Mouse (Mus musculus) forebrain, embryonic 12.5 days (tissue): Measurements from ENCODE around the gene Rab9. TPM values are rescaled to one million over a fixed set of nuclear protein-coding genes. Genes with fewer than 3 reads are reported as not detected.

Experiments used
- ATAC-seq: fragments of 200-750 bp; cut with Nextera tagmentation; 2 replicates; pipeline ENCODE4 v1.8.0; 2017; ENCODE audit warnings: moderate TSS enrichment; ENCODE audit not compliant: low FRiP score
- H3K27ac ChIP-seq: fragments of 300-500 bp; sonication (generic); 2 replicates; pipeline ENCODE4 v1.5.1; 2016; ENCODE audit warnings: mild to moderate bottlenecking
- H3K27me3 ChIP-seq: fragments of 300-500 bp; sonication (generic); 2 replicates; pipeline ENCODE4 v1.6.1; 2016; ENCODE audit warnings: mild to moderate bottlenecking
- H3K36me3 ChIP-seq: fragments of 300-500 bp; sonication (generic); replicated peaks from 2 replicates; pipeline ENCODE4 v1.6.1; 2016; ENCODE audit warnings: mild to moderate bottlenecking
- H3K4me1 ChIP-seq: fragments of 300-500 bp; sonication (generic); 2 replicates; pipeline ENCODE4 v1.6.1; 2016
- H3K4me2 ChIP-seq: fragments of 300-500 bp; sonication (generic); 2 replicates; pipeline ENCODE4 v1.6.1; 2016; ENCODE audit warnings: mild to moderate bottlenecking, moderate library complexity
- H3K4me3 ChIP-seq: fragments of 300-500 bp; sonication (generic); replicated peaks from 2 replicates; pipeline ENCODE4 v1.5.1; 2016; ENCODE audit warnings: mild to moderate bottlenecking
- H3K9ac ChIP-seq: fragments of 300-500 bp; sonication (generic); 2 replicates; pipeline ENCODE4 v1.6.1; 2016; ENCODE audit warnings: mild to moderate bottlenecking
- H3K9me3 ChIP-seq: fragments of 300-500 bp; sonication (generic); 2 replicates; pipeline ENCODE4 v1.6.1; 2016
- WGBS: fragments of 180-500 bp; shearing (Covaris S2); methylation state at CpG from one replicate; pipeline ENCODE4 v1.1.7; 2016; 5-methylcytosine and 5-hydroxymethylcytosine counted together
- polyA plus RNA-seq: library from polyadenylated mRNA; unstranded; fragments of >200 nt; fragmentation: Nextera tagmentation; extraction: Ambion mirVana; gene quantifications from 2 replicates; pipeline ENCODE4 v1.2.1, GENCODE M21; 2016

The Rab9 gene
- polyA plus RNA-seq, 1 experiment from 2014 or later, result 46.3 TPM

GRCm38 (mm10) chrX:166440036-166440615 is 39.5 kb downstream of the Rab9 start, which contains the start of gene Trappc2:
Trappc2 (plus strand) TSS chrX:166440574.
- H3K4me3 ChIP-seq, result peak within 1 kb of the TSS; percentile 56
- peaks cover 20% of the 10 kb centered on the region for H3K27me3 ChIP-seq
- H3K9ac ChIP-seq, result peak within 1 kb of the TSS; percentile 74
- H3K9me3 ChIP-seq, result no peaks in the 10 kb centered on the region
- H3K27ac ChIP-seq, result peak within 1 kb of the TSS; percentile 74
- H3K36me3 ChIP-seq, result no peaks in the 10 kb centered on the region
- peaks cover 5% of the 10 kb centered on the region; the same call in 1 of the 2 replicates for H3K4me1 ChIP-seq
- peak within 1 kb of the TSS; percentile 57 for H3K4me2 ChIP-seq
- ATAC-seq, result peak; percentile 81
- WGBS, result 17% methylated on average over 36 of the region's 36 CpGs

GRCm38 (mm10) chrX:166434812-166435211 is 44.9 kb downstream of the Rab9 start:
- ATAC-seq, result no peak
- peaks cover 6% of the 10 kb centered on the region; the same call in 1 of the 2 replicates for H3K27me3 ChIP-seq
- no peak overlapping the region for H3K4me3 ChIP-seq
- H3K4me2 ChIP-seq, result no peak overlapping the region
- no peak overlapping the region for H3K27ac ChIP-seq
- no peaks in the 10 kb centered on the region for H3K9me3 ChIP-seq
- no peaks in the 10 kb centered on the region for H3K36me3 ChIP-seq
- no peaks in the 10 kb centered on the region for H3K4me1 ChIP-seq
- no peak overlapping the region for H3K9ac ChIP-seq
- 83% methylated on average over 2 of the region's 2 CpGs for WGBS

DNA sequence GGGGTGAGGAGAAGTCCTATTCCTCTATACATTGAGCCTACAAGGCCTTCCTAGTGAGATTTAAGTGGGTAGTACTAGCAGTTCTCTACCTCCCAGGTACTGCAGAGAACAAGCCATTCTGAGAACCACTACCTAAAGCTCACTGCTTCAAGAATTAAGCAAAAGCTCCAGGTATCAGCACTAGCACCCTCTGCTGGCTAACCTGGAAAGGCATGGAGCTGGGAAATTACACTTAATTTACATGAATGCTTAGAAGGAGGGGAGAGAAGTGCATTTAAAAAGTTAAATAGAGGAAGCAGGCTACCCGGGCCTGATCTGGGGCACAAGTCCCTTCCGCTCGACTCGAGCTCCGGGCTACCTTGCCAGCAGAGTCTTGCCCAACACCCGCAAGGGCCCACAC is 63.5 kb downstream of the Rab9 start:
- H3K4me1 ChIP-seq, result no peaks in the 10 kb centered on the region
- WGBS, result 93% methylated on average over 6 of the region's 6 CpGs
- H3K27me3 ChIP-seq, result no peaks in the 10 kb centered on the region
- no peak overlapping the region for H3K9ac ChIP-seq
- H3K9me3 ChIP-seq, result no peaks in the 10 kb centered on the region
- ATAC-seq, result no peak
- no peak overlapping the region for H3K4me2 ChIP-seq
- no peak overlapping the region for H3K4me3 ChIP-seq
- H3K36me3 ChIP-seq, result no peaks in the 10 kb centered on the region
- H3K27ac ChIP-seq, result no peak overlapping the region

GRCm38 (mm10) chrX:166407865-166408264 is 71.8 kb downstream of the Rab9 start:
- H3K9me3 ChIP-seq, result no peaks in the 10 kb centered on the region
- no peak overlapping the region for H3K4me3 ChIP-seq
- H3K9ac ChIP-seq, result no peak overlapping the region
- no peak overlapping the region for H3K27ac ChIP-seq
- H3K4me2 ChIP-seq, result no peak overlapping the region
- no peak for ATAC-seq
- peaks cover 21% of the 10 kb centered on the region for H3K36me3 ChIP-seq
- H3K4me1 ChIP-seq, result no peaks in the 10 kb centered on the region
- H3K27me3 ChIP-seq, result peaks cover 26% of the 10 kb centered on the region; the same call in 1 of the 2 replicates

Other genes with a start within 250 kb of the Rab9 start
- 226 and 253 TPM in 2 replicates for gene Gpm6b, start 241.0 kb downstream of the Rab9 start, polyA plus RNA-seq
- gene Trappc2, start 39.3 kb downstream of the Rab9 start, polyA plus RNA-seq, result 45.1 and 49.2 TPM in 2 replicates
- gene Ofd1, start 39.2 kb downstream of the Rab9 start, polyA plus RNA-seq, result 8.8 and 9.3 TPM in 2 replicates
- 13.3 and 14.2 TPM in 2 replicates for gene Tceanc, start 38.7 kb upstream of the Rab9 start, polyA plus RNA-seq
- 8.5 and 8.8 TPM in 2 replicates for gene Egfl6, start 105.9 kb upstream of the Rab9 start, polyA plus RNA-seq